Mouse (Mus musculus) hindbrain, embryonic 11.5 days (tissue): ENCODE measurements around the gene Slc38a2. TPM values are rescaled to one million over a fixed set of nuclear protein-coding genes. Genes with fewer than 3 reads are reported as not detected.

Experiments
- ATAC-seq: fragments of 200-750 bp; cut with Nextera tagmentation; 2 replicates; pipeline ENCODE4 v1.8.0; 2017; ENCODE audit warnings: mild to moderate bottlenecking, moderate TSS enrichment, moderate library complexity; ENCODE audit not compliant: low FRiP score
- DNase-seq: peaks from one replicate; pipeline ENCODE4 v3.0.0-alpha.2; 2015; ENCODE audit warnings: low spot score
- H3K27ac ChIP-seq: fragments of 300-500 bp; sonication (generic); 2 replicates; pipeline ENCODE4 v1.5.1; 2014; ENCODE audit warnings: mild to moderate bottlenecking, low read depth, low read length
- H3K27me3 ChIP-seq: fragments of 300-500 bp; sonication (generic); 2 replicates; pipeline ENCODE4 v1.6.1; 2014; ENCODE audit warnings: mild to moderate bottlenecking, low read length, moderate library complexity, mixed read lengths; ENCODE audit not compliant: control insufficient read depth, insufficient read depth
- H3K36me3 ChIP-seq: fragments of 300-500 bp; sonication (generic); 2 replicates; pipeline ENCODE4 v1.6.1; 2014; ENCODE audit warnings: mild to moderate bottlenecking, low read length, moderate library complexity, mixed read lengths; ENCODE audit not compliant: control insufficient read depth, insufficient read depth
- H3K4me1 ChIP-seq: fragments of 300-500 bp; sonication (generic); replicated peaks from 2 replicates; pipeline ENCODE4 v1.6.1; 2014; ENCODE audit warnings: low read length, mixed read lengths; ENCODE audit not compliant: control insufficient read depth, insufficient read depth
- H3K4me2 ChIP-seq: fragments of 300-500 bp; sonication (generic); replicated peaks from 2 replicates; pipeline ENCODE4 v1.6.1; 2014; ENCODE audit warnings: mild to moderate bottlenecking, low read depth, low read length
- H3K4me3 ChIP-seq: fragments of 300-500 bp; sonication (generic); 2 replicates; pipeline ENCODE4 v1.5.1; 2014; ENCODE audit warnings: low read depth, low read length
- H3K9ac ChIP-seq: fragments of 300-500 bp; sonication (generic); 2 replicates; pipeline ENCODE4 v1.6.1; 2014; ENCODE audit warnings: low read depth, low read length
- H3K9me3 ChIP-seq: fragments of 300-500 bp; sonication (generic); 2 replicates; pipeline ENCODE4 v1.6.1; 2016; ENCODE audit warnings: low read length; ENCODE audit not compliant: control insufficient read depth
- WGBS: fragments of 180-500 bp; shearing (Covaris S2); extraction: QIAGEN DNeasy Blood & Tissue Kit; methylation state at CpG from one replicate; pipeline ENCODE4 v1.1.7; 2014; 5-methylcytosine and 5-hydroxymethylcytosine counted together
- polyA plus RNA-seq: library from polyadenylated mRNA; unstranded; fragments of >200 nt; fragmentation: Nextera tagmentation; extraction: Ambion mirVana; gene quantifications from 2 replicates; pipeline ENCODE4 v1.2.1, GENCODE M21; 2014

The Slc38a2 gene
- polyA plus RNA-seq, 1 experiment from 2014 or later: 209 TPM

- 0 out of 2 replicates have a peak overlapping the region, but pooled peaks have one; percentile 10 for H3K27ac ChIP-seq
- WGBS: 72% methylated on average over 8 of the region's 8 CpGs
- DNase-seq (no peak), ATAC-seq (no peak)
- peaks cover 5% of the 10 kb centered on the region; the same call in 1 of the 2 replicates for H3K9me3 ChIP-seq
- peaks cover 18% of the 10 kb centered on the region for H3K36me3 ChIP-seq
- no peak overlapping the region for H3K9ac ChIP-seq
- H3K4me3 ChIP-seq: peak overlapping the region; percentile 83
- H3K27me3 ChIP-seq: no peaks in the 10 kb centered on the region
- peak overlapping the region; percentile 80 for H3K4me2 ChIP-seq
- H3K4me1 ChIP-seq: peaks cover 6% of the 10 kb centered on the region; the same call in 1 of the 2 replicates
Measured at GRCm38 (mm10) chr15:96639630-96640029, 59.9 kb downstream of the Slc38a2 start.

GRCm38 (mm10) chr15:96638656-96639055, 60.9 kb downstream of the Slc38a2 start:
- Histone ChIP-seq H3K36me3 (peaks cover 21% of the 10 kb centered on the region), H3K9me3 (peaks cover 5% of the 10 kb centered on the region; the same call in 1 of the 2 replicates), H3K4me1 (peaks cover 6% of the 10 kb centered on the region; the same call in 1 of the 2 replicates), H3K27ac (no peak overlapping the region), H3K27me3 (no peaks in the 10 kb centered on the region), H3K9ac (no peak overlapping the region), H3K4me2 (no peak overlapping the region), H3K4me3 (no peak overlapping the region)
- DNase-seq (no peak), ATAC-seq (no peak)
- WGBS: 92% methylated on average over 2 of the region's 2 CpGs

GRCm38 (mm10) chr15:96638173-96638572, 61.4 kb downstream of the Slc38a2 start:
- no peak overlapping the region for H3K4me3 ChIP-seq
- no peak overlapping the region for H3K9ac ChIP-seq
- peaks cover 6% of the 10 kb centered on the region; the same call in 1 of the 2 replicates for H3K4me1 ChIP-seq
- H3K9me3 ChIP-seq: peaks cover 5% of the 10 kb centered on the region; the same call in 1 of the 2 replicates
- ATAC-seq (no peak), DNase-seq (no peak)
- H3K4me2 ChIP-seq: no peak overlapping the region
- WGBS: 75% methylated on average over 10 of the region's 10 CpGs
- H3K27me3 ChIP-seq: no peaks in the 10 kb centered on the region
- peaks cover 26% of the 10 kb centered on the region for H3K36me3 ChIP-seq
- no peak overlapping the region for H3K27ac ChIP-seq

Other genes with a start within 250 kb of the Slc38a2 start
- gene Scaf11, start 238.9 kb downstream of the Slc38a2 start, polyA plus RNA-seq: 89.8 and 93.2 TPM in 2 replicates
- gene Slc38a1, start 56.8 kb downstream of the Slc38a2 start, polyA plus RNA-seq: 133 and 149 TPM in 2 replicates